Mouse (Mus musculus) lung, postnatal 0 days (tissue): ENCODE measurements at regions not wholly inside any gene's neighbourhood (a gene's known extent, or its start where the extent isn't known, plus 50 kb on each side); places are given as distances from the start of the nearest gene placed in this dataset.
A peak's percentile ranks its signal among the peaks of the same experiment; 100 is the strongest.

Source experiments
- CTCF ChIP-seq: IDR thresholded peaks from 2 replicates; pipeline ENCODE4 v1.5.1; 2016; ENCODE audit warnings: antibody characterized with exemption, mild to moderate bottlenecking
- EP300 ChIP-seq: IDR thresholded peaks from 2 replicates; pipeline ENCODE4 v1.6.1; 2016; ENCODE audit warnings: antibody characterized with exemption, mild to moderate bottlenecking, control low read depth

DNA sequence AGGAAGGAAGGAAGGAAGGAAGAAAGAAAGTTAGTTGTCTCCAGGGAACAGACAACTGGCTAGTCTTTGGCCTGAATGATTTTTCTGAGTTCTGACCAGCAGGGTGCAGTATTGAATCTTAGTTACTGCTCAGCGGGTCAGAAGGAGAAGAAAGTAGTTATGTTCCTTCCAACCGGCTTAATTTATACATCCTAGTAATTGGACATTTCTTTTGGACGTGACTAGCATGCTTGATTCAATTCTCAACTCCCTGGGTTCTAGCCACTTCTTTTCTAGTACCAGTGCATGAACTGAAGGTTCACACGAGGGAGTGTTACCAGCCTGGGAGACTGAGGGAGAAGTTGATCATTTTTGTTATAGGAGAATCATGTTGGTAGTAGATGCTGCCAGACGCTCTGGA is 269.1 kb upstream of the 4930452B06Rik start:
- TF ChIP-seq CTCF = peak; percentile 70
- no peak for TF ChIP-seq EP300
